Mouse (Mus musculus) ES-Bruce4 (cell line): ENCODE data around the gene Otulinl.

Source experiments
- CTCF ChIP-seq: IDR thresholded peaks from one replicate; pipeline ENCODE4 v1.8.1; 2011; ENCODE audit warnings: low read depth, low read length
- POLR2A ChIP-seq: IDR thresholded peaks from one replicate; pipeline ENCODE4 v1.8.1; 2011; ENCODE audit warnings: low read length; ENCODE audit not compliant: insufficient read depth

- TF ChIP-seq CTCF (no peak), POLR2A (no peak)
Measured at GRCm38 (mm10) chr15:27702972-27703313, 21.6 kb upstream of the Otulinl start.
